Mouse (Mus musculus) kidney, embryonic 14.5 days (tissue): ENCODE measurements around the gene Hoxb4. TPM values are rescaled to one million over a fixed set of nuclear protein-coding genes. Genes with fewer than 3 reads are reported as not detected.
A peak's percentile ranks its signal among the peaks of the same experiment; 100 is the strongest.

Experiments
- ATAC-seq: fragments of 200-750 bp; cut with Nextera tagmentation; 2 replicates; pipeline ENCODE4 v1.8.0; 2017; ENCODE audit warnings: moderate number of reproducible peaks, mild to moderate bottlenecking, moderate TSS enrichment, moderate library complexity; ENCODE audit not compliant: low FRiP score, low TSS enrichment
- H3K27ac ChIP-seq: fragments of 300-500 bp; sonication (generic); 2 replicates; pipeline ENCODE4 v1.5.1; 2014; ENCODE audit warnings: low read depth, mild to moderate bottlenecking, low read length, moderate library complexity, mixed read lengths
- H3K27me3 ChIP-seq: fragments of 300-500 bp; sonication (generic); 2 replicates; pipeline ENCODE4 v1.6.1; 2014; ENCODE audit warnings: mild to moderate bottlenecking, low read length; ENCODE audit not compliant: control insufficient read depth, insufficient read depth
- H3K36me3 ChIP-seq: fragments of 300-500 bp; sonication (generic); 2 replicates; pipeline ENCODE4 v1.6.1; 2014; ENCODE audit warnings: low read length, mixed read lengths; ENCODE audit not compliant: control insufficient read depth, insufficient read depth
- H3K4me1 ChIP-seq: fragments of 300-500 bp; sonication (generic); 2 replicates; pipeline ENCODE4 v1.6.1; 2014; ENCODE audit warnings: low read length, mixed read lengths; ENCODE audit not compliant: control insufficient read depth, insufficient read depth
- H3K4me2 ChIP-seq: fragments of 300-500 bp; sonication (generic); replicated peaks from 2 replicates; pipeline ENCODE4 v1.6.1; 2014; ENCODE audit warnings: low read depth, mild to moderate bottlenecking, low read length
- H3K4me3 ChIP-seq: fragments of 300-500 bp; sonication (generic); 2 replicates; pipeline ENCODE4 v1.5.1; 2014; ENCODE audit warnings: mild to moderate bottlenecking, low read length
- H3K9ac ChIP-seq: fragments of 300-500 bp; sonication (generic); 2 replicates; pipeline ENCODE4 v1.6.1; 2014; ENCODE audit warnings: low read depth, mild to moderate bottlenecking, low read length, moderate library complexity
- H3K9me3 ChIP-seq: fragments of 300-500 bp; sonication (generic); 2 replicates; pipeline ENCODE4 v1.6.1; 2016; ENCODE audit warnings: low read length; ENCODE audit not compliant: control insufficient read depth
- WGBS: fragments of 180-500 bp; shearing (Covaris S2); extraction: QIAGEN DNeasy Blood & Tissue Kit; methylation state at CpG from one replicate; pipeline ENCODE4 v1.1.7; 2014; 5-methylcytosine and 5-hydroxymethylcytosine counted together
- polyA plus RNA-seq: library from polyadenylated mRNA; unstranded; fragments of >200 nt; fragmentation: Nextera tagmentation; extraction: Ambion mirVana; gene quantifications from 2 replicates; pipeline ENCODE4 v1.2.1, GENCODE M21; 2014

Hoxb4 gene
- polyA plus RNA-seq, 1 experiment from 2014 or later = 4.2 TPM

DNA sequence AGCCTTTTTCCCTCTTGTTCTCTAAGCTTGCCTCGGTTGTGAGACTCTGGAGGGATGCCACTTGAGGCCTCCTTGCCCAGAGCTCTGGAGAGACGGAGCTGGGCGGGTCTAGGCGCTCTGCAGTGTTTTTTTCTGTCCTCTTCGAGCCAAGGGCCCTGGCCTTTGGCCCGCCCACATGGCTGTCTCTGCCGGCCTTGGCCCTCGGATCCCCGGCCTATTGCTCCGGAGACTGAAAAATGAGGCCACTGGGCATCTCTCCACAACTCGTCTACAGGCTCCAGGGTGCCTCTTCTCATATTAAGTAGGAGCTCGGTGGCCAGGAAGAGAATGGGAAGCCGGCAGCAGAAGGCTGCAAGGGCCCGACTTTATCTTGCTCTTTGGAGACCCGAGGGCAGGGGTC is 16.2 kb upstream of the Hoxb4 start:
- H3K36me3 ChIP-seq = peaks cover 41% of the 10 kb centered on the region
- peak overlapping the region; percentile 53 for H3K4me3 ChIP-seq
- WGBS = 4% methylated on average over 15 of the region's 15 CpGs
- peaks cover 62% of the 10 kb centered on the region for H3K4me1 ChIP-seq
- peak overlapping the region; percentile 99 for H3K9ac ChIP-seq
- ATAC-seq = no peak
- no peaks in the 10 kb centered on the region for H3K9me3 ChIP-seq
- H3K27ac ChIP-seq = peak overlapping the region; percentile 100
- no peaks in the 10 kb centered on the region for H3K27me3 ChIP-seq
- H3K4me2 ChIP-seq = peak overlapping the region; percentile 95

DNA sequence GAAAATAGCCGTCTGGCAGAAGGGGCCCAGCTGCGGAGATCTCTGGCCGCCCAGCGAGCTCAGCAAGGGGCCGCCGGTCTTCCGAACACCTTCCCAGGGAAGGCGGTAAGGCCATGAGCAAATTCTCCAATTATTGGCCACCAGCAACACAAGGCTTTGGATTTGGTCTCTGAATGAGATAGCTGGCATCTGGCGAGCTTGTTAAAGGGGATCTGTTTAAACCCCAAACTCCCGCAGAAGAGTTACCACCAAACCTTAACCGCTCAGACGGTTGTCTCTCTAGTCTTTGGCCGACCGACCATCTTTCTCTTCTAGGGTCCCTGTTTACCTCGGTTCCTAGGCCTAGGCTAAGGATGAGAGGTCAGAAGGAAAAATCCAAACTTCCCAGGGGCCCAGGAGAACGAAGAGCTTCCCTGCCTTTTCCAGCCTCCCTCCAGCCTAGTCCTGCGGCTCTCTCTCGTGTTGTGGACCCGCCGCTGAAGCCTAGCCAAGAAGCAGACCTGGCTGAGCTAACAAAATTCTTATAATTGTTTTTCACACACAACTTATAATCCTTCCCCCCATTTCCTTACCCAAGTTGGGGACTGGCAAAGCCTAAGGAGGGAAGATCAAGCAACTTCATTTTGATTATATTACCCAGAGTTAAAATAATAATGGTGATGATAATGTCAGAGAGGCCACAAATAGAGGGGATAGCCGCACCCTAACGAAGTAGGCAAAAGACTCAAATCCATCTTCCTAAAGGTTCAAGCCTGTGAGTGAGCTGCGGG is 15.5 kb upstream of the Hoxb4 start:
- Histone ChIP-seq H3K36me3 (peaks cover 41% of the 10 kb centered on the region), H3K9ac (peak overlapping the region; percentile 99), H3K27ac (peak overlapping the region; percentile 100), H3K27me3 (no peaks in the 10 kb centered on the region), H3K4me3 (peak overlapping the region; percentile 53), H3K4me1 (peaks cover 55% of the 10 kb centered on the region), H3K4me2 (peak overlapping the region; percentile 95), H3K9me3 (no peaks in the 10 kb centered on the region)
- WGBS = 7% methylated on average over 23 of the region's 23 CpGs
- ATAC-seq = no peak

DNA sequence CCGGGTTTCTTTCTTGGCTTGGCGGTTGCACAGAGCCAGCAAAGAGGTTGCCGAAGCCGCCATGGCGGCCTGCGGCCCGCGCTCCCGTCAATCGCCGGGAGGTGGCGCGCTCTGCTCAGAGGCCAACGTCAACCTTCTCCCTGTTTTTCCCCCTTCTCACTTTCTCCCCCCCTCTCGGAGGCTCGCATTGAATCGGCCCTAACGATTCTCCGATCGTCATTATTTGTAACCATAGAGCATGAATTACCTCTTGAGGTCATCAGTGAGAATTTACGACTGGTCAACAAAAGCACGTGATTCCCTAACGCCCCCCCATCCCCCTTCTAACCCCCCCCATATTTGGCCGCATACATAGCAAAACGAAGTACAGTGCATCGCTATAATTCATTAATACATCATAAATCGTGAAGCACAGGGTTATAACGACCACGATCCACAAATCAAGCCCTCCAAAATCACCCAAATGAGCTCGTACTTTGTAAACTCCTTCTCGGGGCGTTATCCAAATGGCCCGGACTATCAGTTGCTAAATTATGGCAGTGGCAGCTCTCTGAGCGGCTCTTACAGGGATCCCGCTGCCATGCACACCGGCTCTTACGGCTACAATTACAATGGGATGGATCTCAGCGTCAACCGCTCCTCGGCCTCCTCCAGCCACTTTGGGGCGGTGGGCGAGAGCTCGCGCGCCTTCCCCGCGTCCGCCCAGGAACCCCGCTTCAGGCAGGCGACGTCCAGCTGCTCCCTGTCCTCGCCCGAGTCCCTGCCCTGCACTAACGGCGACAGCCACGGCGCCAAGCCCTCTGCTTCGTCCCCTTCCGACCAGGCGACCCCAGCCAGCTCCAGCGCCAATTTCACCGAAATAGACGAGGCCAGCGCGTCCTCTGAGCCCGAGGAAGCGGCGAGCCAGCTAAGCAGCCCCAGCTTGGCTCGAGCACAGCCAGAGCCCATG is 14.6 kb upstream of the Hoxb4 start, which contains the start of gene Hoxb5:
Gene Hoxb5, plus strand, starts transcription at position 186 of the 949 bp plus-strand sequence.
- peaks cover 41% of the 10 kb centered on the region for H3K36me3 ChIP-seq
- under 1% methylated on average over 69 of the region's 69 CpGs for WGBS
- H3K27ac ChIP-seq = peak within 1 kb of the TSS; percentile 100
- H3K4me1 ChIP-seq = peaks cover 49% of the 10 kb centered on the region
- peak within 1 kb of the TSS; percentile 53 for H3K4me3 ChIP-seq
- peak within 1 kb of the TSS; percentile 95 for H3K4me2 ChIP-seq
- H3K9ac ChIP-seq = peak within 1 kb of the TSS; percentile 99
- no peaks in the 10 kb centered on the region for H3K9me3 ChIP-seq
- peak; percentile 3 for ATAC-seq
- no peaks in the 10 kb centered on the region for H3K27me3 ChIP-seq

DNA sequence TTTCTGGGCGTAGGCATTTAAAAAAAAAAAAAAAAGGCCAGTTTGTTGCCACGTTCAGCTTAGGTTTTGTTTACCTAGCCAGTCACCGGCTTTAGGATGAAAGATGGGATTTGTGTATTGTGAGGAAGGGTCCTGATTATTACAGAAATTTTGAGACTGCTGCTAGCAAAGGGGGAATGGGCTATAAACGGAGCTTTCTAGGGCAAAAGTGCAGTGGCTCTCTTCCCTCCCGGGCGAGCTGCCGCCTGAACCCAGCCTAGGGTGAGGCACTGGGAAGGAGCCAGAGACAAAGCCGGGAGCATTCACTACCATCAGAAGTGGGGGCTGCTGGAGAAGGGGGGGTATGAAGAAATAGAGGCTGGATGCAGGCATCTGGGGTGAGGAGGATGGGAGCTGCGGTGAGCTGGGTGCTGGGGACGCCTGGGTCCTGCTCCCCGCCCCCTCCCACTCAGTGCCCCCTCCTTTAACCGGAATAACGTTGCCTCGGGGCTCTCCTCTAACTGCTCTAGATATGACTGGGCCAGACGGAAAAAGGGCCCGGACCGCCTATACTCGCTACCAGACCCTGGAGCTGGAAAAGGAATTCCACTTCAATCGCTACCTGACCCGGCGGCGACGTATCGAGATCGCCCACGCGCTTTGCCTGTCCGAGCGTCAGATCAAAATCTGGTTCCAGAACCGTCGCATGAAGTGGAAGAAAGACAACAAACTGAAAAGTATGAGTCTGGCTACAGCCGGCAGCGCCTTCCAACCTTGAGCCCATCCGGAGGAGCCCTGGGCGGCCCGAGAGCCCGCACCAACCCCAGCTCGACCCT is 13.5 kb upstream of the Hoxb4 start:
- ATAC-seq = no peak
- Histone ChIP-seq H3K4me1 (peaks cover 58% of the 10 kb centered on the region), H3K9me3 (no peaks in the 10 kb centered on the region), H3K4me2 (peak overlapping the region; percentile 95), H3K4me3 (peak overlapping the region; percentile 53), H3K9ac (peak overlapping the region; percentile 99), H3K27me3 (no peaks in the 10 kb centered on the region), H3K27ac (peak overlapping the region; percentile 100), H3K36me3 (peaks cover 41% of the 10 kb centered on the region)
- WGBS = 10% methylated on average over 38 of the region's 38 CpGs

DNA sequence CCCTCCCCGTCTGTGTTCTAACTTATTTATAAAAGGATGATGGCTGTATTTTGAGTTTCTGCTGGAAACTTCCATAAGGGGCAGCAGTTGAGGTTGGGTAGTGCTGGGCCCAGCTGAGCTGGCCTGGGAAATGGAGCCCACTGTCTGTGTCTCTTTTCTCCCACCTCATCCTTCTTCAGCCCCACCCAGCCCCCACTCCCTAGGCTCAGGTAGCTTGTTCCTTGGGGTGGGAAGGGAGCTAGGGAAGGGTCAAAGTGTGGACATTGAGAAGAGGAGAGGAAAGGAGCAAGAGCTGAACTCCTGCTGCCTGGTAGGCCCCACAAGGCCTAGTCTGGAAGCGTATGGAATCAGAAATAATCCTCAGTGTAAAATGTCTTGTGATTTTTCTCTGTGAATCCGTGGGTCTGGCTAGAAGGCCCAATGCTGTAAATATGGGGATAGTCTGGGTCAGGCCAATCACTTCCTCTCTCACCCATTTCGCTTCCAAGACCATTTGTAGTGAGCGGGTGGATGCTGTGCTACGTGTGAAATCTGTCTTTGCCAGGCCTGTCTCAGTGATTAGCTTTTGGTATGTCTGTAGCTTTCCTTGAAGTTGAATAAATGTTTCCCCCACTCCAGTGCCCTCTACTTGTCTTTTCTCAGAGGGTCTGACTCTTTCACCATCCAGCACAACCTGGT is 12.4 kb upstream of the Hoxb4 start:
- WGBS = 19% methylated on average over 6 of the region's 6 CpGs
- H3K36me3 ChIP-seq = peaks cover 38% of the 10 kb centered on the region
- peak overlapping the region; percentile 95 for H3K4me2 ChIP-seq
- peaks cover 51% of the 10 kb centered on the region for H3K4me1 ChIP-seq
- H3K27ac ChIP-seq = peak overlapping the region; percentile 100
- H3K4me3 ChIP-seq = peak overlapping the region; percentile 53
- H3K9me3 ChIP-seq = no peaks in the 10 kb centered on the region
- peak overlapping the region; percentile 99 for H3K9ac ChIP-seq
- ATAC-seq = no peak
- H3K27me3 ChIP-seq = no peaks in the 10 kb centered on the region

DNA sequence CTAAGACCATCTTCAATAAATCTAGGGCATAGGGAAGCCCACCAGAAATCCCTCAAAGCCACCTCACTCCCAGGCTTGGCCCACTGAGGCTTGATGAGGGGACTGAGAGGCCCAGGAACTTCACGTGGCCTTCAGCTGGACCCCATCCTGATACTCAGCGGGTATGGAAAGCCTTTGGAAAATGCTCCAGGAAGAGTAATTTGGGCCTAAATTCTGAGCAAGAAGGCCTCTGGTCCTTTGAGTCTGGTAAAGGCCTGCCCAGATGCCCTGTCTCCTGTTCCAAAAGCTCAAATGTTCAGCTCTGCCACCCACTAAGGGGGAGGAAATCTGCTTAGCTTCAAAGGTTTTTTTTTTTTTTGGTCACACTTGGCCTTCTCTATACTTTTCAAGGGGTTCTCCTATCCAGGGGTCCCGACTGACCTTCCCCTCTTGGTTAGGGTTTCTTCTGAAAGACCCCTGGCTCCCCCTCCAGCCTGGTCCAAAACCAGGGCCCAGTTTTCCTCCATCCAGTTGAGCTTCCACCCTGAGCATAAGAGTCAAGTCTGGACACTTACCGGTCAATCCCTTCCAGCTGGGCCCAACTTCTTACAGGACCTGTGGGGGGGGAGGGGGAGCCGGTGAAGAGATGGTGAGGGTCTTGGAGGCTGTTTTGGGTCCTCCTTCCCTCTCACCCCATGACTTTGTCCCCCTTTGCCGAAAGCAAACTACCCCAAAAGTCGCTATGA is 11.7 kb upstream of the Hoxb4 start:
- peak overlapping the region; percentile 99 for H3K9ac ChIP-seq
- H3K4me2 ChIP-seq = peak overlapping the region; percentile 95

DNA sequence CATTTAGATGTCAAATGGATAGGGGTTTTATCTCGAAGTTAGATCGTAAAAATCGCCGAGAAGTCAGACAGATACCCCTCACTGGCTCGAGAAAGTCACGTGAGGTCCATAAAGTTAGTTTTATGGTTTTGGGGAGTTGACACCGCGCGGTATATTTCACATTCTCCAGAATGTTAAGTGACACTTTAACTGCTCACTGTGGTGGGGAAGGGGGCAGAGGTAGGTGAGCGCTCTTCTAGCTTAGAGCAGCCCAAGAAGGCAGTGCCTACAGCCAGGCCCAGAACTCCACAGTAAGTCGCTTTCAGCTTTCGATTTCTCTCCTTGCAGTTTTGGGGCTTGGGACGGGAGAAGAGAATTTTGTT is 11.2 kb upstream of the Hoxb4 start:
- H3K27me3 ChIP-seq = no peaks in the 10 kb centered on the region
- peaks cover 26% of the 10 kb centered on the region for H3K36me3 ChIP-seq
- H3K4me1 ChIP-seq = peaks cover 43% of the 10 kb centered on the region
- ATAC-seq = peak; percentile 88
- peak overlapping the region; percentile 53 for H3K4me3 ChIP-seq
- H3K9ac ChIP-seq = peak overlapping the region; percentile 99
- no peaks in the 10 kb centered on the region for H3K9me3 ChIP-seq
- 4% methylated on average over 13 of the region's 13 CpGs for WGBS
- H3K27ac ChIP-seq = peak overlapping the region; percentile 100
- H3K4me2 ChIP-seq = peak overlapping the region; percentile 95

More for the DNA sequence above, 11.7 kb upstream of the Hoxb4 start:
- Histone ChIP-seq H3K27ac (peak overlapping the region; percentile 100), H3K36me3 (peaks cover 31% of the 10 kb centered on the region), H3K9me3 (no peaks in the 10 kb centered on the region), H3K27me3 (no peaks in the 10 kb centered on the region), H3K4me1 (peaks cover 46% of the 10 kb centered on the region), H3K4me3 (peak overlapping the region; percentile 53)
- peak; percentile 29; the same call in 1 of the 2 replicates for ATAC-seq
- WGBS = 7% methylated on average over 7 of the region's 7 CpGs
